In genomic region chr4:87708981-87709645, GRCm38 (mm10) we compare ENCODE assay signal across 19 mouse cellular contexts.
A peak's percentile ranks its signal among the peaks of the same experiment; 100 is the strongest.
DNase-seq lines count a peak whose midpoint lies in the region; ATAC-seq and TF ChIP-seq lines count a peak whose summit lies in the region.
"Had no signal": no experiment of that assay in that cellular context is flagged by ENCODE, and none has a peak within 500 bp of the region (broad histone marks: within the 10 kb centered on the region; RNA-seq: fewer than 3 reads in every experiment).

No protein-coding gene starts in this region.

- H3K4me1 ChIP-seq in kidney, postnatal 0 days (replicated peaks; ENCODE audit: insufficient read depth, low read length): peaks cover 2% of the 10 kb centered on the region; the same call in 1 of the 2 replicates
- H3K4me1 ChIP-seq in forebrain, embryonic 16.5 days (replicated peaks; ENCODE audit: control insufficient read depth, insufficient read depth, low read length): peaks cover 6% of the 10 kb centered on the region

- TF ChIP-seq POLR2A in brain, embryonic 14.5 days (IDR thresholded peaks at IDR 0.05; ENCODE audit: borderline replicate concordance, extremely low read depth, insufficient read depth, insufficient read length, poor library complexity, severe bottlenecking): no peak

- H3K4me2 ChIP-seq in kidney, postnatal 0 days (ENCODE audit: low read length): no peak overlapping the region
- no peak overlapping the region for H3K4me2 ChIP-seq in forebrain, embryonic 16.5 days (ENCODE audit: low read length)
- H3K4me2 ChIP-seq: heart, embryonic 13.5 days had no signal

- 8% methylated on average over 5 of the region's 5 CpGs for WGBS in kidney, postnatal 0 days
- 10% methylated on average over 5 of the region's 5 CpGs for WGBS in forebrain, embryonic 16.5 days

- no peak for TF ChIP-seq CTCF in kidney, postnatal 0 days (IDR thresholded peaks at IDR 0.05; ENCODE audit: low read depth)
- no peak for TF ChIP-seq CTCF in brain, embryonic 14.5 days (IDR thresholded peaks at IDR 0.05; ENCODE audit: borderline replicate concordance, extremely low read depth, insufficient read depth, insufficient read length)
- no peak for TF ChIP-seq CTCF in gastrocnemius, adult 2 months (IDR thresholded peaks at IDR 0.05)

- DNase-seq in heart, adult 11 months: peak; percentile 55
- no peak for DNase-seq in heart, postnatal 10 days
- peak; percentile 91 for DNase-seq in kidney, postnatal 0 days (ENCODE audit: low spot score)
- DNase-seq in kidney, adult 8-10 months: no peak
- DNase-seq in brain, embryonic 14.5 days (ENCODE audit: low read depth): peak; percentile 51
- DNase-seq in gastrocnemius, adult 2 months: no peak
- DNase-seq: cerebellum, adult 8-10 months; heart, adult 18-20 months; heart, postnatal 36 days; kidney, adult 9 months; left cerebral cortex, postnatal 4 days; liver; lung, postnatal 14 days; thymus, postnatal 14 days had no signal

- H3K27me3 ChIP-seq in kidney, postnatal 0 days (ENCODE audit: insufficient read depth, low read length): no peaks in the 10 kb centered on the region
- no peaks in the 10 kb centered on the region for H3K27me3 ChIP-seq in forebrain, embryonic 16.5 days (replicated peaks; ENCODE audit: control insufficient read depth, insufficient read depth, low read length)
- H3K27me3 ChIP-seq: heart, embryonic 13.5 days had no signal

- no peaks in the 10 kb centered on the region for H3K36me3 ChIP-seq in kidney, postnatal 0 days (ENCODE audit: insufficient read depth, low read length)
- H3K36me3 ChIP-seq in forebrain, embryonic 16.5 days (ENCODE audit: control insufficient read depth, insufficient read depth): no peaks in the 10 kb centered on the region
- H3K36me3 ChIP-seq: heart, embryonic 13.5 days had no signal

- H3K4me3 ChIP-seq in kidney, postnatal 0 days (replicated peaks; ENCODE audit: low read depth, low read length): no peak overlapping the region
- H3K4me3 ChIP-seq in forebrain, embryonic 16.5 days (replicated peaks; ENCODE audit: low read length): no peak overlapping the region
- H3K4me3 ChIP-seq in gastrocnemius, adult 2 months: no peak overlapping the region
- H3K4me3 ChIP-seq: heart, embryonic 13.5 days; layer of hippocampus, adult 2 months had no signal

- no peaks in the 10 kb centered on the region for H3K9me3 ChIP-seq in kidney, postnatal 0 days (replicated peaks; ENCODE audit: low read length)
- H3K9me3 ChIP-seq in forebrain, embryonic 16.5 days (ENCODE audit: control insufficient read depth, low read length): no peaks in the 10 kb centered on the region

- no peak overlapping the region for H3K9ac ChIP-seq in kidney, postnatal 0 days (ENCODE audit: low read depth, low read length)
- no peak overlapping the region for H3K9ac ChIP-seq in forebrain, embryonic 16.5 days (replicated peaks; ENCODE audit: low read depth, low read length)
- H3K9ac ChIP-seq: heart, embryonic 13.5 days had no signal

- intact Hi-C loops in heart, postnatal 10 days (cut with DNase I): no loop called here
- intact Hi-C loops in gastrocnemius, adult 2 months (cut with DNase I): no loop called here

- ATAC-seq in kidney, postnatal 0 days (replicated peaks; ENCODE audit: low FRiP score, low read depth): peak; percentile 91
- peak; percentile 43; the same call in 1 of the 2 replicates for ATAC-seq in forebrain, embryonic 16.5 days
- ATAC-seq: inflammation-experienced regulatory T-cells, adult 6 months; midbrain, embryonic 16.5 days had no signal

- H3K27ac ChIP-seq in kidney, postnatal 0 days: no peak overlapping the region
- no peak overlapping the region for H3K27ac ChIP-seq in forebrain, embryonic 16.5 days (ENCODE audit: low read length)
- no peak overlapping the region for H3K27ac ChIP-seq in gastrocnemius, adult 2 months
- H3K27ac ChIP-seq: heart, embryonic 13.5 days; layer of hippocampus, adult 2 months had no signal

Comparison
In these comparisons a context has a peak if more than half of its experiments do, and no peak if none do; other contexts are left out.
1. DNase-seq: peak in heart, adult 11 months (single experiment), kidney, postnatal 0 days (single experiment) and brain, embryonic 14.5 days (single experiment); none in heart, postnatal 10 days (0 of 2), kidney, adult 8-10 months (0 of 2) and gastrocnemius, adult 2 months (single experiment).